Mouse (Mus musculus): Measurements from ENCODE around the gene Ralgps2.
A peak's percentile ranks its signal among the peaks of the same experiment; 100 is the strongest.

The Ralgps2 gene

GRCm38 (mm10) chr1:156939251-156940141 is at the start of gene Ralgps2:
Gene Ralgps2, minus strand, starts transcription at chr1:156939626.
- DNase-seq (ENCODE audit: low spot score), result peak; percentile 76

- DNase-seq (ENCODE audit: low spot score), result no peak
These were observed 48.1 kb upstream of the Ralgps2 start for GRCm38 (mm10) chr1:156987576-156987975.

DNA sequence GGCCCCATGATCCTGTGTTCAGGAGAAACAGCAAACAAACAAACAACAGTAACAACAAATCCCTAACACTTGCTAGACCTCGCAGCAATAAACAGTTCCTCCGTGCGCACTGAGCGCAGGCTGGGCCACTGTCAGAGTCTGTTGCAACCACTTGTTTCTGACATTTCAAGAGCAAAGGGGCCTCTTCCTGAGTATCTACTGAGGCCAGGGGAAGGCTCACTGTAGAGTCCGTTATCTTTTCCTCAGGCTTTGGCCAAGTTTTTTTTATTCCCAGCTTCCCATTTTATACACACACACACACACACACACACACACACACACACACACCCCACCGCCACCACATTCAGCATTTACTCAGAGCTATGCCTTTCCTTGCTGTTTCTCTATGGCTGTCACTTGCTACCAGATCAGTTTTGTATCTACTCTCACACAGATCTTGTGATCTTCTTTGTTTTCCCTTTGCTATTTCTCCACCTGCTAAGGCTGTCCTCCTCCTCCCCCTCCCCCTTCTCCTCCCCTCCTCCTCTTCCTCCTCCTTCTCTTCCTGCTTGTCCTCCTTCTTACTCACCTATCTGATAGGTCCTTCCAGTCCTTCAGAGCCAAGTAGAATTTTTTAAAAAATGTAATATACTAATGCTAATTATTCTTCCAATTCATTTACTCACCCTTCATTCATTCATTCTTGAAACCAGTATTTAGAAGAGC is 47.4 kb upstream of the Ralgps2 start:
- DNase-seq (ENCODE audit: low spot score), result no peak

- no peak for DNase-seq (ENCODE audit: low spot score)
These were observed 46.5 kb upstream of the Ralgps2 start for GRCm38 (mm10) chr1:156985657-156986640.

- DNase-seq (ENCODE audit: low spot score), result no peak
These were observed 43.8 kb upstream of the Ralgps2 start for GRCm38 (mm10) chr1:156983009-156983870.

- DNase-seq (ENCODE audit: low spot score), result no peak
These were observed 42.5 kb upstream of the Ralgps2 start for GRCm38 (mm10) chr1:156981975-156982374.

DNA sequence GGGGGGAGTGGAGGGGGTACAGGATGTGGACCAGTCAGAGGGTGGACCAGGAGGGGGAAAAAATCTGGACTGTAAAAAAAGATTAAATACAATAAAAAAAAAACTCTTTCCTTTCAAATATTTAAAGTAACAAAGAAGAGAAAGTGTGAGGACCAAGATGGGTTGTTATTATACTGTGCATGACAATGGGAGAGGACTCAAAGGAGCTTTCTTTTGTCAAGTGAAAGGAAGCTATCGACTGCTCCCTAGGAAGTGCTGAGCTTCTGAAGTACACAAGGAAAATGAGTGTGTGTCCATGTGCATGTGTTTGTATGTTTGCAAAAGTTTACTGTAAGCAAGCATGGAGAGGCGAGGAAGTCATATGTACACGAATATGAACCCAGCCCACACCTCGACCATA is 40.3 kb upstream of the Ralgps2 start:
- DNase-seq (ENCODE audit: low spot score), result no peak

DNA sequence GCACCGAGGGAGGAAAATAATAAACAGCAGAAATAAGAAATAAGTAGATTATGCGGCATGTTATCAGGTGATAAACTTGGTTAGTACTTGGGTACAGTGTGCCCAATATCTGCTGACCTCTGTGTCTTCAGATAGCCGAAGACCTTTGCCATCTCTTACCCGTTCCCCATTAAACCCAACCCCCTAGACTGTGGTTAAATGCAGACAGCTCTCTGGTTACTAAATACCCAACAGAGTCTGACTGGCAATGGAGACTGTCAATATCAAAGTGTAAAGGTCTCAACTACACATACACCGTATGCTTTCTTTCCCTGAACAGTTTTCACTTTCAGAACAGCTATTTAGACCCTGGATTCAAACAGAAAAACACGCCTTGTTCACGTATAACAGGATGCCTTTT is 39.2 kb upstream of the Ralgps2 start:
- no peak for DNase-seq (ENCODE audit: low spot score)

DNA sequence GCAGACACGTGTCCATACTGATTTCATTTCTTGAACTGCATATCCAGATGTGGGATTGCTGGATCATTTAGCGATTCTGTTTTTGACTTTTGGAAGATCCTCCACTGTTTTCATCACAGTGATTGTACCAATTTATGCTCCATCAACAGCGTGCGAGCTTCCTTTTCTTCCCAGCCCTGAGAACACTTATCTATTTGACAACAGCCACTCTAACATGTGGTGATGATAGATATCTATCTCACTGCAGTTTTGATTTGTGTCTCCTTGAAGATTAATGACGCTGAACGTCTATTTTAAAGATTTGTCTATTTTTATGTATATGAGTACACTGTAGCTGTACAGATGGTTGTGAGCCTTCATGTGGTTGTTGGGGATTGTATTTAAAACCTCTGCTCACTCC is 34.4 kb upstream of the Ralgps2 start:
- no peak for DNase-seq (ENCODE audit: low spot score)

- DNase-seq (ENCODE audit: low spot score), result no peak
These were observed 33.0 kb upstream of the Ralgps2 start for GRCm38 (mm10) chr1:156972391-156972790.

GRCm38 (mm10) chr1:156971206-156971811 is 31.9 kb upstream of the Ralgps2 start:
- DNase-seq (ENCODE audit: low spot score), result peak; percentile 49

DNA sequence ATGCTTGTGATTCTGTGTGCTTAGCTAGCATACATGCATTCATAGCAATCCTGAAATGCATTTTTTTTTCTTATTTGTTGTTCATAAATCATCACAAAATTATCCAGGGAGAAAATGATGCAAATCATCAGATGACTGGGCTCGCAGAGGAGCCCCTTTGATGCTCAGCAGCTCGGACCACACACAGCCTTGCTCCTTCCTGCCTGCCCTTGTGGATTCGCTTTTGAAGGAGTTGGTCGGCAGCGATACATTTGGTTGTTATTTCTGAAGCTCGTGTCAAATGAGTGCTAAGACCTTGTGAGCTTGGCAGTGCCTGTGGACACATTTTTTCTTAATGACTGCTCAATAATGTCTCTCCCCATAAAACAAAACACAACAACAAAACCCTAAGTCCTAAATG is 31.2 kb upstream of the Ralgps2 start:
- no peak for DNase-seq (ENCODE audit: low spot score)

DNA sequence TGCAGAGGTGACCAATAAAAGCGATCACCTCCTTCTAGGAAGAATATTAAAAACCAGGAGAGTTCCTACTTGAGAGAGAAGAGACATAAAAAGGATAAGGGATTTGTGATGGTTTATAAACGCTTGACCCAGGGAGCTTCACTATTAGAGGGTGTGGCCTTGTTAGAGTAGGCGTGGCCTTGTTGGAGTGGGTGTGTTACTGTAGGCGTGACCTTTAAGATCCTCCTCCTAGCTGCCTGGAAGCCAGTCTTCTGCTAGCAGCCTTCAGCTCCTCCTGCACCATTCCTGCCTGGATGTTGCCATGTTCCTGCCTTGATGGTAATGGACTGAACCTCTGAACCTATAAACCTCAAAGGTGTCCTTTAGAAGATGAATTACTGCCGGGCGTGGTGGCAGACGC is 28.7 kb upstream of the Ralgps2 start:
- no peak for DNase-seq (ENCODE audit: low spot score)

- DNase-seq (ENCODE audit: low spot score), result no peak
These were observed 25.1 kb upstream of the Ralgps2 start for GRCm38 (mm10) chr1:156964586-156964932.

DNA sequence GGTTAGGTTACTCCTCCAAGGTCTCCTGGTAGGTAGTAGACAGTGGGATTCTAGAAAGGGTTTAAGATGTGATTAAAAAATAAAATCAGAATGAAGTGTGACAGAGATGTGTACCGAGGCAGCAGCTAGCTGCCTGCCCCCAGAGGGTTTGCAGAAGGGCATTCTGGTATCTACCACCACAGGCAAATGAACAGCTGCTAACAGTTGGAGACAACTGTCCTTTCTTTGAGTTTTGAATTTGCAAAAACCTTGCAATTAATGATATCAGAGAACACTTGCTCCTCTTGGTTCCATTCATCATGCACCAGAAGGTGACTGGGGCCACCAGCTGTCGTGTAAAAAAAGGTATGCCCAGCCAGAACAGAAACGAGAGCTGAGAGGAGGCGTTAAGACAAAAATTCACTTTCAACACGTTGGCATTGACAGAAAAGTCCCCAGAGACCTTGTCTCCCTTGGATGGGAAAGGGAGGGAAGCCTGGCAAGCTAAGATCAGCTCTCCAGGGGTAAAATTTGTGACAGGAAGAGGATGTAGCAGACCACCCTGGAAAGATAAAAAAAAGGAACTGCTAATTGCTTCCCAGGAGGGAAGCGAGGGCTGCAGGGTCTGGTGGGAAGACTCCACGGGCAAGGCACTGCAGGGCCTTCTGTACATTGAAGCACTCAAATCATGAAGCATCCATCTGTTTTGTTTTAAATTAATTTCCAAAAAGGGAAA is 24.6 kb upstream of the Ralgps2 start:
- DNase-seq (ENCODE audit: low spot score), result peak; percentile 27

DNA sequence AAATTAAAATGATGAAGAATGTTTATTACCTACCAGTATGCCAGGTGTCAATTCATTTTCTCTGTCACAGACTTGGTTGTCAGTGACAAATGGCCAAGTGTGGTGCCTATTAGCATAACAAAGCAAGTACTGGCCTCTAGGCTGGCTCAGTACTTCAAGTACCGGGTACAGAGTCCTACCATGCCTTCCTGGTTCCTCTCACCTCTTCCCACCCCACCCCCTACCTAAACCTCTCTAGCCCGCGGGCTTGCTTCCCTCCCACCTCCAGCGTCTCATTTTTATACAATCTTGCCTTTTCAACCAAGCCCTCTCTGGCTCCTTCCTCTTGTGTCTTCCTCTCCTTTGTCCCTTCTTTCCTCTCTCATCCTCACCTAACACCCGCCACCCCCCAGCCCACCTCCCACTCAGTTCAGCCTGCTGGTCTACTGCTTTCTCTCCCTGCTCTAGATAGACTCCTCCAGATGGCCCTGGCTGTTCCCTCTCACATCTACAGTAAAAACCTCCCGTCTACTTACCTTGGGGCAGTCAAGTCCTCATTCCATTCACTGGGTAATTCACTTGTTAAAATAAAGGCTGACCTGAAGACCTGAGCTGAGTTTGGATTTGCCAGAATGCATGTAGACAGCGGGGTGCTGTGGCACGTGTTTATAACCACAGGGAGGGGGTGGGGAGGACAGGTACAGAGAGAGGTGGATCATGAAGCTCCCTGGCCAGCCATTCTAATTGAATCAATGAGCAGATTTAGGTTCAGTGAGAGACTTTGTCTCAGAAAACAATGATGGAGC is 22.2 kb upstream of the Ralgps2 start:
- DNase-seq (ENCODE audit: low spot score), result no peak

GRCm38 (mm10) chr1:156959004-156959403 is 19.6 kb upstream of the Ralgps2 start:
- no peak for DNase-seq (ENCODE audit: low spot score)

- no peak for DNase-seq (ENCODE audit: low spot score)
These were observed 17.9 kb upstream of the Ralgps2 start for GRCm38 (mm10) chr1:156957360-156957759.

Measured in MN1 (cell line).